Mouse (Mus musculus) cortical plate, adult 2 months (tissue): Measurements from ENCODE around the gene Slc48a1.
A peak's percentile ranks its signal among the peaks of the same experiment; 100 is the strongest.

ENCODE experiments used
- CTCF ChIP-seq: fragments of 200-500 bp; IDR thresholded peaks from 2 replicates; pipeline ENCODE4 v1.5.1; 2011; ENCODE audit warnings: mild to moderate bottlenecking, control low read depth, low read length; ENCODE audit not compliant: insufficient read depth; ENCODE audit errors: extremely low read depth
- POLR2A ChIP-seq: fragments of 200-500 bp; IDR thresholded peaks from 2 replicates; pipeline ENCODE4 v1.6.1; 2011; ENCODE audit warnings: mild to moderate bottlenecking, low read length, control low read depth; ENCODE audit not compliant: insufficient read depth; ENCODE audit errors: extremely low read depth

DNA sequence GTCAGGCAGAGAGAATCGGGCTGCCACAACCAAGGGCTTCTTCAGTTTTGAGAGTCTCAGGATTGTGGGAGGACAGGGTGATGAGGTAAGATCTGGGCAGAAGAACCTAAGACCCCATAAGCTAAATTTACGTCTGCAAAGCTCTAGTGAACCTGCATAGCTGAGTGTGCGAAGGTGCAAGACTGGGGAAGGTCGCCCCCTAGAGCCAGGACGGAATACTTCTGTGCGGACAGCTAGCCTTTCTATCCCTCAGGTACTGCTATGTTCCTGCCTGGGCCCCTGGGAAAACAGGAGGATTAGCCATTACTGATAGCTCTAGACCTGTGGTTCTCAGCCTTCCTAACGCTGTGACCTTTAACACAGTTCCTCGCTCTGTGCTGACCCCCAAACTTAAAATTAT lies 1.8 kb upstream of the Slc48a1 start:
- TF ChIP-seq POLR2A (no peak), CTCF (peak; percentile 91)
